Mouse (Mus musculus) heart, postnatal 4 days (tissue): Measurements from ENCODE around the gene Olfr1383. TPM values are rescaled to one million over a fixed set of nuclear protein-coding genes. Genes with fewer than 3 reads are reported as not detected.
"Not testable (repeated sequence)": the region's sequence is repeated elsewhere in the genome, so short reads cannot be mapped to it uniquely, and the experiment has no call there.

ENCODE experiments used
- DNase-seq: peaks from one replicate; pipeline ENCODE4 v3.0.0; 2021
- total RNA-seq, 2 experiments: library from RNA; stranded (reverse); gene quantifications; 2 replicates each; pipeline ENCODE4 v1.2.3; 2021

Gene Olfr1383
- total RNA-seq: under 1 TPM; 0.36 to 0.79 TPM

GRCm38 (mm10) chr11:49519348-49519747 lies at the start of gene Olfr1383:
Gene Olfr1383 (plus strand): TSS chr11:49519648.
- no peak for DNase-seq

GRCm38 (mm10) chr11:49485973-49486372 lies 33.5 kb upstream of the Olfr1383 start:
- no peak for DNase-seq

GRCm38 (mm10) chr11:49488770-49489169 lies 30.7 kb upstream of the Olfr1383 start, which contains the start of gene Olfr1385:
Gene Olfr1385 (plus strand): TSS chr11:49489070.
- DNase-seq: not testable (repeated sequence)

- DNase-seq: no peak
Observed at GRCm38 (mm10) chr11:49518086-49518485, 1.4 kb upstream of the Olfr1383 start.

- no peak for DNase-seq
Observed at GRCm38 (mm10) chr11:49527947-49528346, 8.5 kb downstream of the Olfr1383 start, which contains the start of gene Olfr1382. Gene Olfr1382 (plus strand): TSS chr11:49528247.

GRCm38 (mm10) chr11:49532761-49533160 lies 13.3 kb downstream of the Olfr1383 start:
- DNase-seq: no peak

GRCm38 (mm10) chr11:49536631-49537030 lies 17.2 kb downstream of the Olfr1383 start:
- peak; percentile 13 for DNase-seq

- DNase-seq: not testable (repeated sequence)
Observed at GRCm38 (mm10) chr11:49543149-49543548, 23.7 kb downstream of the Olfr1383 start, which contains the start of gene Olfr1381. Gene Olfr1381 (plus strand): TSS chr11:49543449.

GRCm38 (mm10) chr11:49554033-49554432 lies 34.6 kb downstream of the Olfr1383 start:
- DNase-seq: not testable (repeated sequence)

GRCm38 (mm10) chr11:49556578-49556977 lies 37.1 kb downstream of the Olfr1383 start, which contains the start of gene Olfr1380:
Gene Olfr1380 (plus strand): TSS chr11:49556878.
- not testable (repeated sequence) for DNase-seq

GRCm38 (mm10) chr11:49575054-49575453 lies 55.6 kb downstream of the Olfr1383 start:
- DNase-seq: not testable (repeated sequence)

Other genes with a start within 250 kb of the Olfr1383 start
- gene Olfr1393, start 241.3 kb upstream of the Olfr1383 start, total RNA-seq: under 1 TPM; 0.23 to 0.33 TPM
- gene Olfr1392, start 234.4 kb upstream of the Olfr1383 start, total RNA-seq: under 1 TPM in 1 of 2 experiments, not detected in 1; 0.11 TPM
- not detected for gene Olfr10, start 214.9 kb upstream of the Olfr1383 start, total RNA-seq
- gene Olfr1391, start 196.9 kb upstream of the Olfr1383 start, total RNA-seq: not detected
- not detected for gene Olfr1390, start 184.5 kb upstream of the Olfr1383 start, total RNA-seq
- gene Olfr1389, start 96.6 kb upstream of the Olfr1383 start, total RNA-seq: not detected
- not detected for gene Olfr1388, start 83.0 kb upstream of the Olfr1383 start, total RNA-seq
- not detected for gene Olfr1387, start 64.3 kb upstream of the Olfr1383 start, total RNA-seq
- not detected for gene Olfr1386, start 54.6 kb upstream of the Olfr1383 start, total RNA-seq
- gene Olfr1385, start 30.6 kb upstream of the Olfr1383 start, total RNA-seq: not detected
- not detected for gene Olfr1384, start 12.9 kb upstream of the Olfr1383 start, total RNA-seq
- gene Olfr1382, start 8.6 kb downstream of the Olfr1383 start, total RNA-seq: not detected
- not detected for gene Olfr1381, start 23.8 kb downstream of the Olfr1383 start, total RNA-seq
- gene Olfr1380, start 37.2 kb downstream of the Olfr1383 start, total RNA-seq: not detected
- 10 to 100 TPM; 14.7 to 19.0 TPM for gene Flt4, start 89.6 kb downstream of the Olfr1383 start, total RNA-seq
- not detected for gene Scgb3a1, start 144.0 kb downstream of the Olfr1383 start, total RNA-seq
- gene Cnot6, start 193.1 kb downstream of the Olfr1383 start, total RNA-seq: 10 to 100 TPM; 64.2 to 67.9 TPM